27 mouse cellular contexts compared by ENCODE assay signal in genomic region chr3:55089291-55089690, GRCm38 (mm10). TPM values are rescaled to one million over a fixed set of nuclear protein-coding genes. Genes with fewer than 3 reads are reported as not detected.
DNase-seq lines count a peak whose midpoint lies in the region; ATAC-seq and TF ChIP-seq lines count a peak whose summit lies in the region.
"Had no signal": no experiment of that assay in that cellular context is flagged by ENCODE, and none has a peak within 500 bp of the region (broad histone marks: within the 10 kb centered on the region; RNA-seq: fewer than 3 reads in every experiment).

No protein-coding gene starts in this region.

- no peak overlapping the region for H3K9ac ChIP-seq in liver, embryonic 16.5 days (ENCODE audit: low read depth, low read length)
- no peak overlapping the region for H3K9ac ChIP-seq in liver, embryonic 12.5 days
- H3K9ac ChIP-seq in forebrain, postnatal 0 days: no peak overlapping the region
- H3K9ac ChIP-seq: embryonic facial prominence, embryonic 15.5 days; heart, embryonic 12.5 days; hindbrain, embryonic 12.5 days had no signal

- WGBS in liver, embryonic 16.5 days (ENCODE audit: insufficient replicate concordance): 59% methylated on average over 4 of the region's 4 CpGs
- 52% methylated on average over 4 of the region's 4 CpGs for WGBS in liver, embryonic 12.5 days (ENCODE audit: insufficient replicate concordance)
- 21% methylated on average over 4 of the region's 4 CpGs for whole genome bisulfite sequencing in small intestine, adult 2 months
- WGBS in forebrain, postnatal 0 days: 57% methylated on average over 4 of the region's 4 CpGs

- ATAC-seq in liver, embryonic 16.5 days (ENCODE audit: low read depth): peak; percentile 72
- no peak for ATAC-seq in liver, embryonic 12.5 days
- ATAC-seq in forebrain, postnatal 0 days: no peak
- ATAC-seq: forebrain, embryonic 14.5 days; hindbrain, embryonic 16.5 days had no signal

- no peak overlapping the region for H3K4me3 ChIP-seq in liver, embryonic 16.5 days (ENCODE audit: low read depth, low read length)
- H3K4me3 ChIP-seq in liver, embryonic 12.5 days: no peak overlapping the region
- peak overlapping the region; percentile 30; the same call in 1 of the 2 replicates for H3K4me3 ChIP-seq in small intestine, adult 2 months (ENCODE audit: low read depth, low read length)
- no peak overlapping the region for H3K4me3 ChIP-seq in forebrain, postnatal 0 days (ENCODE audit: low read depth, low read length)
- H3K4me3 ChIP-seq: embryonic facial prominence, embryonic 15.5 days; erythroblast, embryonic 14.5 days; forebrain, embryonic 10.5 days; heart, adult 2 months; heart, embryonic 12.5 days; hindbrain, embryonic 12.5 days had no signal

- no peaks in the 10 kb centered on the region for H3K4me1 ChIP-seq in liver, embryonic 16.5 days (ENCODE audit: control insufficient read depth, low read depth, low read length)
- no peaks in the 10 kb centered on the region for H3K4me1 ChIP-seq in liver, embryonic 12.5 days
- peaks cover 7% of the 10 kb centered on the region; the same call in 1 of the 2 replicates for H3K4me1 ChIP-seq in small intestine, adult 2 months (ENCODE audit: control insufficient read depth, insufficient read depth, insufficient read length, low read length)
- H3K4me1 ChIP-seq in forebrain, postnatal 0 days (ENCODE audit: insufficient read depth): no peaks in the 10 kb centered on the region
- H3K4me1 ChIP-seq: embryonic facial prominence, embryonic 15.5 days; forebrain, embryonic 10.5 days had no signal

- TF ChIP-seq POLR2A in small intestine, adult 2 months (IDR thresholded peaks at IDR 0.05; ENCODE audit: low read depth, low read length): no peak

- no peaks in the 10 kb centered on the region for H3K9me3 ChIP-seq in liver, embryonic 16.5 days (replicated peaks; ENCODE audit: control insufficient read depth, low read length)
- H3K9me3 ChIP-seq in liver, embryonic 12.5 days (replicated peaks): no peaks in the 10 kb centered on the region
- no peaks in the 10 kb centered on the region for H3K9me3 ChIP-seq in forebrain, postnatal 0 days (ENCODE audit: low read length)
- H3K9me3 ChIP-seq: embryonic facial prominence, embryonic 15.5 days; forebrain, embryonic 10.5 days; heart, embryonic 12.5 days; hindbrain, embryonic 12.5 days had no signal

- no peaks in the 10 kb centered on the region for H3K27me3 ChIP-seq in liver, embryonic 16.5 days (ENCODE audit: control insufficient read depth, insufficient read depth, low read depth, low read length)
- no peaks in the 10 kb centered on the region for H3K27me3 ChIP-seq in liver, embryonic 12.5 days (replicated peaks)
- H3K27me3 ChIP-seq in small intestine, adult 2 months (ENCODE audit: control insufficient read depth, insufficient read depth, low read length): no peaks in the 10 kb centered on the region
- H3K27me3 ChIP-seq in forebrain, postnatal 0 days (ENCODE audit: insufficient read depth, low read length): no peaks in the 10 kb centered on the region
- H3K27me3 ChIP-seq: embryonic facial prominence, embryonic 15.5 days; heart, embryonic 12.5 days; hindbrain, embryonic 12.5 days had no signal

- DNase-seq in heart, adult 11 months: peak; percentile 78
- DNase-seq in heart, adult 9 months (ENCODE audit: low spot score in 2 of 2): no peak
- no peak for DNase-seq in forebrain, postnatal 0 days
- DNase-seq in right cerebral cortex, adult 2 months (ENCODE audit: low spot score in 2 of 2): no peak
- DNase-seq in kidney, postnatal 25 days: no peak
- DNase-seq: adrenal gland, postnatal 14 days; cerebellum, adult 18-20 months; cerebellum, adult 9-11 months; embryo, embryonic 11 days; gastrocnemius, postnatal 36 days; heart, adult 2 months; heart, postnatal 36 days had no signal

- H3K36me3 ChIP-seq in liver, embryonic 16.5 days (ENCODE audit: control insufficient read depth, insufficient read depth): no peaks in the 10 kb centered on the region
- no peaks in the 10 kb centered on the region for H3K36me3 ChIP-seq in liver, embryonic 12.5 days
- H3K36me3 ChIP-seq in small intestine, adult 2 months (ENCODE audit: control insufficient read depth, insufficient read depth, low read length): no peaks in the 10 kb centered on the region
- no peaks in the 10 kb centered on the region for H3K36me3 ChIP-seq in forebrain, postnatal 0 days (ENCODE audit: insufficient read depth)
- H3K36me3 ChIP-seq: embryonic facial prominence, embryonic 15.5 days; forebrain, embryonic 10.5 days; heart, embryonic 12.5 days; hindbrain, embryonic 12.5 days had no signal

- H3K27ac ChIP-seq in liver, embryonic 16.5 days (ENCODE audit: low read length): no peak overlapping the region
- no peak overlapping the region for H3K27ac ChIP-seq in liver, embryonic 12.5 days
- peak overlapping the region; percentile 85 for H3K27ac ChIP-seq in small intestine, adult 2 months (ENCODE audit: insufficient read depth, low read depth, low read length)
- no peak overlapping the region for H3K27ac ChIP-seq in forebrain, postnatal 0 days (ENCODE audit: low read depth, low read length)
- H3K27ac ChIP-seq: embryonic facial prominence, embryonic 15.5 days; forebrain, embryonic 10.5 days; heart, adult 2 months; hindbrain, embryonic 12.5 days had no signal

- no peak for TF ChIP-seq CTCF in small intestine, adult 2 months (IDR thresholded peaks at IDR 0.05; ENCODE audit: extremely low read depth, insufficient read length, insufficient replicate concordance, low read depth, low read length)
- TF ChIP-seq CTCF in forebrain, postnatal 0 days (IDR thresholded peaks at IDR 0.05; ENCODE audit: low read depth): no peak

- H3K4me2 ChIP-seq in liver, embryonic 16.5 days (ENCODE audit: low read depth, low read length): no peak overlapping the region
- no peak overlapping the region for H3K4me2 ChIP-seq in liver, embryonic 12.5 days
- no peak overlapping the region for H3K4me2 ChIP-seq in forebrain, postnatal 0 days (ENCODE audit: low read depth)
- H3K4me2 ChIP-seq: embryonic facial prominence, embryonic 15.5 days; heart, embryonic 12.5 days; hindbrain, embryonic 12.5 days had no signal

RNA-seq across cellular contexts. Expression of gene Spg20, which starts 22.6 kb away (rescaled TPM):
- 7.4 and 7.6 TPM in 2 replicates for polyA plus RNA-seq in liver, embryonic 16.5 days (2015; fragmentation: Nextera tagmentation; extraction: Ambion mirVana)
- 15.8 and 16.2 TPM in 2 replicates for polyA plus RNA-seq in liver, embryonic 12.5 days (2016; fragmentation: Nextera tagmentation; extraction: Ambion mirVana)
- polyA plus RNA-seq in small intestine, adult 2 months (2012; rRNA removed): 6.8 and 7.1 TPM in 2 replicates
- 14.1 and 14.7 TPM in 2 replicates for total RNA-seq in forebrain, postnatal 0 days (2014; rRNA removed)
- polyA plus RNA-seq in forebrain, postnatal 0 days (2015; fragmentation: Nextera tagmentation; extraction: Ambion mirVana): 6.5 and 9.2 TPM in 2 replicates

RNA-seq across cellular contexts. Expression of gene Ccna1, which starts 34.0 kb away (rescaled TPM):
- polyA plus RNA-seq in liver, embryonic 16.5 days (2015; fragmentation: Nextera tagmentation; extraction: Ambion mirVana): 0.05 and 0.21 TPM in 2 replicates
- 0.43 and 0.98 TPM in 2 replicates for polyA plus RNA-seq in liver, embryonic 12.5 days (2016; fragmentation: Nextera tagmentation; extraction: Ambion mirVana)
- polyA plus RNA-seq in small intestine, adult 2 months (2012; rRNA removed): 0.20 and 0.32 TPM in 2 replicates
- total RNA-seq in forebrain, postnatal 0 days (2014; rRNA removed): 2.2 and 3.1 TPM in 2 replicates
- 4.3 and 5.6 TPM in 2 replicates for polyA plus RNA-seq in forebrain, postnatal 0 days (2015; fragmentation: Nextera tagmentation; extraction: Ambion mirVana)
- total RNA-seq: common myeloid progenitor, adult 5-6 weeks; gastrocnemius, adult 8-10 months; gastrocnemius, postnatal 36 days; heart, adult 2 months; heart, postnatal 36 days; MEL had no signal
- polyA plus RNA-seq: C2C12; erythroblast, embryonic 14.5 days had no signal

RNA-seq across cellular contexts. Expression of gene Ccdc169, which starts 47.8 kb away (rescaled TPM):
- polyA plus RNA-seq in liver, embryonic 16.5 days (2015; fragmentation: Nextera tagmentation; extraction: Ambion mirVana): not detected in 2 replicates
- polyA plus RNA-seq in liver, embryonic 12.5 days (2016; fragmentation: Nextera tagmentation; extraction: Ambion mirVana): not detected in 2 replicates
- polyA plus RNA-seq in small intestine, adult 2 months (2012; rRNA removed): not detected in 2 replicates
- total RNA-seq in forebrain, postnatal 0 days (2014; rRNA removed): 0.08 TPM in 1 of 2 replicates, not detected in the other
- 0.06 TPM in 1 of 2 replicates, not detected in the other for polyA plus RNA-seq in forebrain, postnatal 0 days (2015; fragmentation: Nextera tagmentation; extraction: Ambion mirVana)
- total RNA-seq: adrenal gland, postnatal 14 days; gastrocnemius, adult 8-10 months; heart, adult 2 months; heart, postnatal 36 days had no signal
- polyA plus RNA-seq: erythroblast, embryonic 14.5 days; forebrain, embryonic 10.5 days; forebrain, embryonic 14.5 days; heart, adult 2 months; heart, embryonic 16.5 days had no signal
